Mouse (Mus musculus) right cerebral cortex, postnatal 10 days (tissue): ENCODE results near the gene Cacnb1.
A peak's percentile ranks its signal among the peaks of the same experiment; 100 is the strongest.

Source experiments
- DNase-seq, 2 experiments: peaks; one replicate each; pipeline ENCODE4 v3.0.0; 2021; ENCODE audit warnings: low spot score in 2 of 2

The Cacnb1 gene

DNA sequence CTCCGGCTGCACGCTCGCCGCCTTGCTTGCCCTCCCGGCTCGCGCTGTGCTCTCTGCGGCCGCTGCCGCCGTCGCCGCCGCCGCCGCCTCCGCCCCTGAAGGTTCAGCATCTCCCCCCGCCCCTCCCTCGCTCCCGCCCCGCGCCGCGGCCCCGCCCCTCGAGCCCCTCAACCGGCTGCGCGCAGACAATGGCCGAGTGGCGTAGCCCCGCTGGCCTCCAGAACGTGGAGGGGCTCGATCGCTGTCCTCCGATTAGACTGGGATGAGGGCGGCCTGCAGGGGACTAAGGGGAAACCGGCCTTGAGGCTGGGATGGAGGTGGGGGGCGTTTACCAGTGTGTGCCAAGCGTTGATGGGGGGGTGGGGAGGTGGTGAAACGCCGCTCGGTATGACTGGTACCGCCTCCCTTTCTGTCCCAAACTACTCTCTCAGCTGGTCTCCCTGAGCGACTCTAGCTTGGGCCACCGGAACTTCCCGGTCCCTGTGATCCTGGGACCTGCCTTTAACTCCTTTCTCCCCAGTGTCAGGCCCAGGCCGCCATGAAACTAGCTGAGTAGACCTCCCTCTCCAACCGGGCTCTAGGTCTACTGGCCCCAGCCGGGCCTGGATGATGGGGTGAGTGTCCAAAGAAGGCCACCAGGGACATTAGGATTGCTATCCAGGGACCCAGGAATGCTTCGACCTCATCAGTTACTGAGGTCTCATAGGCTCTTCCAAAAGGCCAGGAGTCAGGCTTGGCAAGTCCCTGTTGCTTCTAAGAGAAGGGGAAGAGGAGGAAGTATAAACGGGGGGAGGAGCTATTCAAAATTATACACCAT lies at the start of gene Cacnb1:
TSS of gene Cacnb1 (minus strand) at position 480 of the 817 bp plus-strand sequence.
- peak; percentile 74 to 79 for DNase-seq

DNA sequence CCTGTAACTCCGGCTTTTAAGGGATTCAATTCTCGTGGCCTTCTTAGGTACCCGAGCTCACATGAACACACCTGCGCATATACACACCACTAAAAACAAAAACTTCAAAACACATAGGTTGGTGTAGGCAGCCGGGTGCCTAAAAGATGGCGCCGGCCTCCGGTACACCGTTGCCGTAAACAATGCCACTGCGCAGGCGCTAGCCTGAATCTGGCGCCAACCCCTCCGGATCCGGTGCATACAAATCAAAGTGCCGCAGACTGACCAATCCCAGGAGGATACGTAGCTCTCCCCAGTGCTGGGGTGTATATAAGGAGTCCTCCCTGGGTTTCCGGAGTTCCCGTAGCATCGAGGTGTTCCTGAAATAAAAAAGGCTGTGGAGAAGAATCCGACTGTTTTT lies 44.4 kb upstream of the Cacnb1 start:
- DNase-seq, result no peak

- DNase-seq, result no peak
Observed at GRCm38 (mm10) chr11:98066201-98066600, 43.4 kb upstream of the Cacnb1 start.

- DNase-seq, result peak; percentile 67 to 74
Observed at GRCm38 (mm10) chr11:98061904-98062562, 39.2 kb upstream of the Cacnb1 start.

DNA sequence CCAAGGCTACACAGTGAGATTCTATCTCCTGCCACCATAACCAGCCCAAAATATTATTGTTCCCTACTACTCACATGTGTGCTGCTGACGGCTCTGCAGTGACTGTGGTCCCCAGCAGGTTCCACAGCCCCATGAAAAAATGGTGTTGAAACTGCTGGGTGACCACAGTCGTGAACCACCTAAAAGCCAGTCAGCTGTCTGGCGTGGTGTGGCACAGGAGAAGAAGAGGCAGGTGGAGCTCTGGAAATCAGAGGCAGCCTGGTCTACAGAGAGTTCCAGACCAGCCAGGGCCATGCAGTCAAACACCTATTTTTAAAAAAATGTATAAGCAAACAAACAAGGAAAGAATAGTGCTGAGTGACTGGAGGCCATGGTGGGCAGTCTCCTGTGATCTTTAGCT lies 38.6 kb upstream of the Cacnb1 start:
- DNase-seq, result no peak

- no peak for DNase-seq
Observed at GRCm38 (mm10) chr11:98060104-98060692, 37.4 kb upstream of the Cacnb1 start.

GRCm38 (mm10) chr11:98059662-98060061 lies 36.8 kb upstream of the Cacnb1 start:
- DNase-seq, result no peak

DNA sequence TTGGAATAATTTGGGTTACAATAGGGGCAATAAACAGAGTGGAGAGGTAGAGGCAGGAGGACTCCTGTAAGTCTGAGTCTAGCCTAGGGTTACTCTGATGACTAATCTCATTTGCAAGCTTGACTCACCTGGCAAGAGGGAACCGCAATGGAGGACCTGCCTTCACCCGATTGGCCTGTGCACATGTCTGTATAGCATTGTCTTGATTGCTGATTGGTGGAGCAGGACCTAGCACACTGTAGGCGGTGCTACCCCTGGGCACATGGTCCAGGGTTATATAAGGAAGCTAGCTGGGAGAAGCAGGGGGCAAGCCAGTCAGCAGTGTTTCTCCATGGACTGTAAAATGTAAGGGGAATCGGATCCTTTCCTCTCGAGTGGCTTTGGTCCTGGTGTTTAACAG lies 35.2 kb upstream of the Cacnb1 start:
- no peak for DNase-seq

DNA sequence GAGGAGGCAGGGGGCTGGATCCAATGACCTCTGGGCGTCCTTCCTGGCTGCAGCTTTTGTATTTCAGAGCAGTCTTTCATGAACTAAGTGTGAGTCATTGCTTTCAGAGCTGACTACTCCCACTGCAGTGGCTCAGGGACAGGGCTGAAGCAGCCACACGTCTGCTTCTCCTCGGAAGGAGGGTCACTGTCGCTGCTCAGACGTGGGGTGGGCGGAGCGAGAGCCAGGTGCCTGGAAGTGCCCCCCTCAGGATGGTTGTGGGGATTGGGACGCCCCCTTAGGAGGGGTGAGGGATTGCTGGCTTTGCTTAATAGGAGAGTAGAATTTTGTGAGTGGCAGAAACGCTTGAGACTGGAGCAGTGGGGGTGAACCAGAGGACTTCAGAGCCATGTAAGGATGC lies 34.6 kb upstream of the Cacnb1 start:
- no peak for DNase-seq

DNA sequence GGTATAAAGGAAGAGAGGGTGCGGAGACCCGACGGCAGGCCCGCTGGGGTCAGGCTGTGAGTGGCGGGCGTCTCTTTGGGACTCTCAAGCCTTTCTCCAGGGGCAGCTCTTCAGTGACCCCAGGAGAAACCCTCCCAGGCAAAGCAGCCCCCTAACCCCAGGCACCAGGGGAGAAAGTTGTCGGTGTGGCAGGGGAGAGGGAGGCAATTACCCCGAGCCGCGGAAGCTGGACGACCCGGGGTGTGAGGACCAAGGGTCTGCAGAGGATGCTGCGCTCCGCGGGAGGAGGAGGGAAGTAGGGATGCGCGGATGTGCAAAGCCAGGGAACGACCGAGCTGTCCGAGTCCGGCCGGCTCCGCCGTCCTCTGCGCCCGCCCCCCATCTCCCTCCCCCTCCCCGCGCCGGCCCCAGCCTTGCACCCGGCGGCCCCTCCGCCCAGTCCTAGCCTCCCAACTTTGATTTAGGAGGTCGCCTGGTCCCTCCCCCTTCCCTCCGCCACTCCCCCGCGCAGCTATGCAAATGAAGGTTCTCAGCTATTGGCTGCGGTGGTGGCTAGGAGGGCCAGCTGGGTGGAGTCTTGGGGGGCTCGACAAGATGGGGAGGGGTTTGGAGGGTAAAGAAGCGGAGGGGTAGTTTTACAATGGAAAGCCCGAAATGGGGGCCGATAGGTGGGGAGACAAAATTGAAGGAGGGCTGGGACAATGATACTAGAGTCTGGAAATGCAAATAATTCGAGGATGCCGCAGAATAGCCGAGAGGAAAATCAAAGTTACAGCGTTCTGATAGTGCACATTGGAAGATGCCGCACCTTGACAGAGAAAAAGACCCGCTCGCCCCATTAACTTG lies 30.4 kb upstream of the Cacnb1 start, which contains the start of gene Stac2:
TSS of gene Stac2 (minus strand) at position 474 of the 846 bp plus-strand sequence.
- DNase-seq, result peak; percentile 80 to 81

DNA sequence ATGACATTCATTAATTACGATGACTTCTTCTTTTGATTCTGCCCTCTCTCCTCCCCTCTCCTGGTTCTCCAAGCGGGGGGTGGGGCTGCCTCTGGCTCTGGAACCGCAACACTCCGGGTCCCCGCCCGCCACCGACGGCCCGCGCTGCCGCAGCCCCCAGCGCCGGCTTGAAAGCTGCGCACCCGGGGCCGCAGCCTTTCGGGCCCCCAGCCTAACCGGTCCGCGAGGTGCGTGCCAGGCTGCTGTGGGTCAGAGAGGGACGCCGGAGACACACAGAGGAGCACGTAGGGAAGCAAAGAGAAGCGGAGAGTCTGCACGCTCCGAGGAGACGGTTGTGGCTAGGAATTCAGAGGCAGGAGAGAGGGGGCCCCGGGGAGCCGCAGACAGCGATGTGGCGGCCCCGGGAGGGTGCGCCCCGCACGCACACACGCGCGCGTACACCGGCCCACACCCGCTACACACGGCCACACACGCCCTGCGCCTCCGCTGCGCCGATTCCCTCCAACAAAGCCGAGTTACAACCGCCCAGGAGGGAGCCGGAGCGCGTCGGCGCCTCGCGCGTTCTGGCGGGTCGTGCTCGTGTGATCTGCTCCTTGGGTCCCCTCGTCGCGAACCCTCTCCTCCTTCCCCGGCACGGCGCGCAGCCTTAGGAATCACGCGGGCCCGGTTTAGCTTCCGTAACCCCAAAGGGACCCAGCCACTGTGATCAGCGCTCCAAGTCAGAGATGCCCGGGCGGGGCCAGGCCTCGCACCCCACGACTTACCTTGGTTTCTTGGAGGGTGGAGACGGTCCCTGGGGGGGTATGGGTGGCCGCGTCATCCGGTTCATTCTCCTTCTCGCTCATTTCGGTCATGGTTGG lies 29.5 kb upstream of the Cacnb1 start:
- DNase-seq, result peak in 1 of 2 experiments; percentile 58

GRCm38 (mm10) chr11:98051611-98052128 lies 28.8 kb upstream of the Cacnb1 start:
- no peak for DNase-seq

GRCm38 (mm10) chr11:98050940-98051339 lies 28.1 kb upstream of the Cacnb1 start:
- DNase-seq, result no peak

DNA sequence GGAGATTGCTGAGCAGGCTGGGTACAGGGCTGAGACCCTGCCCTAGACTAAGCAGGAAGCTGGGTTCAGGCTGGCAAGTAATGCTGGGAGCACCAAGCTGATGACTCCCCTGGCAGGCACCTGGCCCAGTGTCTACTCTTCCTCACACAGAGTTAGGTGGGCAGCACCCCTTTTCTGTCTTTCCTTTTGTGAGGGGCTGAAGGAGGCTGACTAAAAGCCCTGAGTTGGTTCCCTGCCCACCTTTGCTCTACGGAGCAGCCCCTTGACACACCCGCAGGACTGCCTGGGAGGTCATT lies 27.6 kb upstream of the Cacnb1 start:
- no peak for DNase-seq

- DNase-seq, result no peak
Observed at GRCm38 (mm10) chr11:98049672-98050519, 27.1 kb upstream of the Cacnb1 start.

GRCm38 (mm10) chr11:98047745-98048144 lies 24.9 kb upstream of the Cacnb1 start:
- peak; percentile 85 to 87 for DNase-seq

- DNase-seq, result no peak
Observed at GRCm38 (mm10) chr11:98046466-98046865, 23.6 kb upstream of the Cacnb1 start.

DNA sequence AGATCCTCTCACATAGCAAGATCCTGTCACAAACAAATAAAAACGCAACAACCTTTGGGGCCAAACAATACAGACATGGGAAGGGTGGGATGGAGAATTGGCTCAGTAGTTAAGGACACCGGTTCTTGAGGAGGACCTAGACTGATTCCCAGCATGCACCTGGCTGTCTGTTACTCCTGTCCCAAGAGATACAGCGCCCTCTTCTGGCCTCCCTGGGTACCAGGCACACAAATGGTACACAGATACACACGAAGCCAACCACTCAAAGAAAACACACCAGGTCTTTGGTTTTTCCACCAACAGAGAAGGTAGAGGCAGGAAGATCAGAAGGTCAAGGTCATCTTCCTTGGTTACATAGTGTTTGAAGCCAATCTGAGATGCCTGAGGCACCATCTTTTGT lies 22.8 kb upstream of the Cacnb1 start:
- no peak for DNase-seq

- no peak for DNase-seq
Observed at GRCm38 (mm10) chr11:98044074-98044473, 21.2 kb upstream of the Cacnb1 start.

DNA sequence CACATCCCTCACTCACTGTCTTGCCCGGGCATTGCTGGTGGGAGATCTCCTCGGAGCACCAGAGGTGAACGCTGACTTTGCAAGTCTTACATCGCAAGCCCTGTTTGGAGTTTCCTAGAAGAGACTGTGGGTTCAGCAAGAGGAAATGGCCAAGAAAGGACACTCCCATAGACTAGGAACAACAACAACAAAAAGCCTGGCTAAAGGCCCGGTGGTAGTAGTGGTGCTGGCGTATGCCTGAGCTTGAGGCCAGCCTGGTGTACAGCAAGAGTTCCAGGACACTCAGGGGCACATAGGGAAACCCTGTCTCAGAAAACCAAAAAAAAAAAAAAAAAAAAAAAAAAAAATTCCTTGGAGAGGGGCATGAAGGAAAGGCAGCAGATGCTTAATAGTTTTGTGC lies 19.9 kb upstream of the Cacnb1 start:
- DNase-seq, result peak in 1 of 2 experiments; percentile 47
